Mouse (Mus musculus) spleen, adult 2 months (tissue): ENCODE measurements around the gene Plekhm3.

Experiments
- CTCF ChIP-seq: fragments of 200-500 bp; IDR thresholded peaks from 2 replicates; pipeline ENCODE4 v1.5.1; 2011; ENCODE audit warnings: mild to moderate bottlenecking, inconsistent platforms; ENCODE audit not compliant: insufficient read depth, insufficient read length, insufficient replicate concordance; ENCODE audit errors: extremely low read depth
- POLR2A ChIP-seq: fragments of 200-500 bp; IDR thresholded peaks from 2 replicates; pipeline ENCODE4 v1.6.1; 2011; ENCODE audit warnings: low read depth, low read length, inconsistent platforms

DNA sequence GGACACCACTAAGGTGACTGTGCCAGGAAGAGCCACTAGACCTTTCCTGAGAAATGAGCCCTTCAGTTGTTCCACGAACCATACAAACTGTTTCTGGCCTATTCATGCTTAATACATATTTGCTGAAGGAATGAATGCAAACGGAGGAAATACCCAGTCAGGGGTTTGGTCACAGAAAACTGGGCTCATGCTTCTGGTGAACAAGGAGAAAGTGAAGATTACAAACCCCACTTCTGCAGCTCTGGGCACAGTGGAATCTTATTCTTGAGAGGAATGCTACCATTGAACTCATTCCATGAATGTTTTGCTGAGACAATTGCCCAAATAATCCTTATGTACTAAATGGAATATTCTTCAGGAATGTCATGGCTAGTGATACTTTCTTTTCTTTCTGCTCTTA lies 106.3 kb downstream of the Plekhm3 start:
- no peak for TF ChIP-seq CTCF
- no peak for TF ChIP-seq POLR2A
